Mouse (Mus musculus) heart, embryonic 12.5 days (tissue): Measurements from ENCODE around the gene Src. TPM values are rescaled to one million over a fixed set of nuclear protein-coding genes. Genes with fewer than 3 reads are reported as not detected.
"Not testable (repeated sequence)": the region's sequence is repeated elsewhere in the genome, so short reads cannot be mapped to it uniquely, and the experiment has no call there.

Experiments
- ATAC-seq: fragments of 200-750 bp; cut with Nextera tagmentation; 2 replicates; pipeline ENCODE4 v1.8.0; 2017; ENCODE audit warnings: moderate TSS enrichment, moderate library complexity; ENCODE audit not compliant: insufficient number of reproducible peaks, low FRiP score
- H3K27ac ChIP-seq: fragments of 300-500 bp; sonication (generic); 2 replicates; pipeline ENCODE4 v1.5.1; 2016; ENCODE audit warnings: mild to moderate bottlenecking, moderate library complexity; ENCODE audit not compliant: poor library complexity, severe bottlenecking
- H3K27me3 ChIP-seq: fragments of 300-500 bp; sonication (generic); replicated peaks from 2 replicates; pipeline ENCODE4 v1.6.1; 2016; ENCODE audit warnings: mild to moderate bottlenecking, moderate library complexity
- H3K36me3 ChIP-seq: fragments of 300-500 bp; sonication (generic); 2 replicates; pipeline ENCODE4 v1.6.1; 2016; ENCODE audit warnings: mild to moderate bottlenecking, moderate library complexity
- H3K4me1 ChIP-seq: fragments of 300-500 bp; sonication (generic); replicated peaks from 2 replicates; pipeline ENCODE4 v1.6.1; 2016; ENCODE audit warnings: mild to moderate bottlenecking
- H3K4me2 ChIP-seq: fragments of 300-500 bp; sonication (generic); 2 replicates; pipeline ENCODE4 v1.6.1; 2016; ENCODE audit warnings: mild to moderate bottlenecking, moderate library complexity
- H3K4me3 ChIP-seq: fragments of 300-500 bp; sonication (generic); 2 replicates; pipeline ENCODE4 v1.5.1; 2016; ENCODE audit warnings: mild to moderate bottlenecking
- H3K9ac ChIP-seq: fragments of 300-500 bp; sonication (generic); 2 replicates; pipeline ENCODE4 v1.6.1; 2016; ENCODE audit warnings: mild to moderate bottlenecking, moderate library complexity
- H3K9me3 ChIP-seq: fragments of 300-500 bp; sonication (generic); replicated peaks from 2 replicates; pipeline ENCODE4 v1.6.1; 2016; ENCODE audit warnings: mild to moderate bottlenecking, moderate library complexity
- WGBS: fragments of 180-500 bp; shearing (Covaris S2); methylation state at CpG from one replicate; pipeline ENCODE4 v1.1.7; 2016; 5-methylcytosine and 5-hydroxymethylcytosine counted together
- polyA plus RNA-seq: library from polyadenylated mRNA; unstranded; fragments of >200 nt; fragmentation: Nextera tagmentation; extraction: Ambion mirVana; gene quantifications from 2 replicates; pipeline ENCODE4 v1.2.1, GENCODE M21; 2016

Gene Src
- polyA plus RNA-seq: 10.9 and 13.4 TPM in 2 replicates

DNA sequence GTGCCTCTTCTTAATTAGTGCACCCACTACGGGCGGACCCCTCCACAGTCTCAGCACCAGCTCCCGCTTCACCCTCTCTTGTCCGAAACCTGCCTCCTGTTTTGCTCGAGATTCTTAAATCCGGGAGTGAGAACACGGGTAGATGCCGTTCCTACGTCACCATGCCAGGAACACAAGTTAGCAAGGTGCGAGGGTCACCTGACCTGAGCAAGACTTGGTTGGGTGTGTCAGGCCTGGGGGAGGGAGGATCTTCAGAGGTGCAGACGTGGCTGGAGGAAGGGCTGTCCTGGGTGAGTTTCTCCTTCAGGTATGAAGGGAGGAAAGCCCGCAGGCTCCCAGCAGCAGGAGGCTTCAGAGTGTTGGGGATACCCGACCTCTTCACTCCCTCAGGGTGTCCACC lies at the start of gene Src:
TSS of gene Src (plus strand) at position 239 of the 400 bp plus-strand sequence.
- WGBS: 24% methylated on average over 13 of the region's 13 CpGs
- no peak for ATAC-seq
- H3K4me3 ChIP-seq: no peak within 1 kb of the TSS
- no peak within 1 kb of the TSS for H3K27ac ChIP-seq
- no peak within 1 kb of the TSS for H3K9ac ChIP-seq
- H3K9me3 ChIP-seq: no peaks in the 10 kb centered on the region
- peaks cover 5% of the 10 kb centered on the region; the same call in 1 of the 2 replicates for H3K27me3 ChIP-seq
- no peaks in the 10 kb centered on the region for H3K36me3 ChIP-seq
- 0 out of 2 replicates have a peak within 1 kb of the TSS, but pooled peaks have one; percentile 21 for H3K4me2 ChIP-seq
- H3K4me1 ChIP-seq: peaks cover 29% of the 10 kb centered on the region

DNA sequence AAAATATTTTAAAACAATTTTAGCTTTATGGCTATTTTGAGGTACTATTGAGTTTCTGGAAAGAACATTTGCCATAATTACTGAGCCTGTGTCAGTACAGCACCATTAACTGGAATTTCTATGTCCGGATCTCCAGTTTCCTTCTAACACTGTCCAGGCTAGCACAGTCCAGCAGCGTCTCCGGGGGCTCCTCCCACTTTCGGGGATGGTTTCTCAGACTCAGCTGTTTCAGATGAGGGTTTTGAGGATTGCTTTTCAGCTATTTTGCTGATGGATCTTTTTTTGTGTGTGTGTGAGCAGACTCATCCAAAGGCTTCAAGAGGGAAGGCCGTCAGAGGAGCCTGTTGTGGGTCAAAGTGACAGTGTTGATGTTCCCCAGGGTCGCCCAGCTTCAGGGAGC lies 46.5 kb upstream of the Src start:
- no peaks in the 10 kb centered on the region for H3K9me3 ChIP-seq
- no peak overlapping the region for H3K27ac ChIP-seq
- H3K4me3 ChIP-seq: no peak overlapping the region
- H3K9ac ChIP-seq: no peak overlapping the region
- no peak for ATAC-seq
- H3K27me3 ChIP-seq: no peaks in the 10 kb centered on the region
- H3K4me2 ChIP-seq: no peak overlapping the region
- WGBS: 46% methylated on average over 6 of the region's 6 CpGs
- peaks cover 16% of the 10 kb centered on the region for H3K36me3 ChIP-seq
- H3K4me1 ChIP-seq: peaks cover 54% of the 10 kb centered on the region

DNA sequence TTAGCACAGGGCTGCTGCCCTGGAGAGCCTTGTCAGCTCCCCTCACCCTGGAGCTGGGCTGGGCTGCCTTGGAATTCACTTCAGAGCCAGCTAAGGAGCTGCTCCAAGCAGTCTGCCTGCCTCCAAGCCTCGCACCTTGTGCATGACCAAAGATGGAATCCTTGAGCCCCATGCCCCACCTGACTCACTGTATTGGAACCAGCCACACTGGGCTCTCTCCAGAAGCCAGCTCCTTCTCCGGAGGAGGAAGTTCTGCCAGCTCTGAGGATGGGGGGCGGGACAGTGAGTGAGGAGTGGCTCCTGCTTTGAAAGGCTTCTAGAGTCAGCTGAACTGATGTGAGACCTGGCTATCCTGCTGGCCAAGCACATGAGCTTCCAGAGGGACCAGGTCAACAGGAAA lies 44.6 kb upstream of the Src start:
- Histone ChIP-seq H3K27me3 (no peaks in the 10 kb centered on the region), H3K36me3 (peaks cover 16% of the 10 kb centered on the region), H3K4me1 (peaks cover 62% of the 10 kb centered on the region), H3K27ac (no peak overlapping the region), H3K4me3 (no peak overlapping the region), H3K9ac (no peak overlapping the region), H3K4me2 (no peak overlapping the region), H3K9me3 (no peaks in the 10 kb centered on the region)
- ATAC-seq: no peak
- 72% methylated on average over 3 of the region's 3 CpGs for WGBS

DNA sequence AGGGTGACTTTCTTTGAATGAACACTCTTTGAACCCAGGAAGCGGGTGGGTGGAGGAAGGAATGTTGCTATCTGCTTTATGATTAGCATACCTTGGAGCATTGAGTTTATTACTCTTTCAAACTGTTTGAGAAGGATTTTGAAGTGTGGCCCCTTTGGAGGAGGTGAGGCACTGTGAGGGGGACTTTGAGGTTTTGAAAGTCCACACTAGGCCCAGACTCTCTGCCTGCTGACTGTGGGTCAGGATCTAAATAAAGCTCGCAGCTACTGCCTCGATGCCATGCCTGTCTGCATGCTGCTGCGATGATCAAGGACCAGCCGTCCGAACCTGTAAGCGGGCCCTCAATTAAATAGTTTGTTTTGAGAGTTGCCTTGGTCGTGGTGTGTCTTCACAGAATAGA lies 43.2 kb upstream of the Src start:
- H3K4me3 ChIP-seq: no peak overlapping the region
- no peak overlapping the region for H3K9ac ChIP-seq
- H3K36me3 ChIP-seq: peaks cover 24% of the 10 kb centered on the region
- peak overlapping the region; percentile 9; the same call in 1 of the 2 replicates for H3K27ac ChIP-seq
- H3K27me3 ChIP-seq: no peaks in the 10 kb centered on the region
- peak overlapping the region; percentile 11; the same call in 1 of the 2 replicates for H3K4me2 ChIP-seq
- H3K9me3 ChIP-seq: no peaks in the 10 kb centered on the region
- 45% methylated on average over 8 of the region's 8 CpGs for WGBS
- H3K4me1 ChIP-seq: peaks cover 58% of the 10 kb centered on the region
- ATAC-seq: no peak; the same call in 1 of the 2 replicates

DNA sequence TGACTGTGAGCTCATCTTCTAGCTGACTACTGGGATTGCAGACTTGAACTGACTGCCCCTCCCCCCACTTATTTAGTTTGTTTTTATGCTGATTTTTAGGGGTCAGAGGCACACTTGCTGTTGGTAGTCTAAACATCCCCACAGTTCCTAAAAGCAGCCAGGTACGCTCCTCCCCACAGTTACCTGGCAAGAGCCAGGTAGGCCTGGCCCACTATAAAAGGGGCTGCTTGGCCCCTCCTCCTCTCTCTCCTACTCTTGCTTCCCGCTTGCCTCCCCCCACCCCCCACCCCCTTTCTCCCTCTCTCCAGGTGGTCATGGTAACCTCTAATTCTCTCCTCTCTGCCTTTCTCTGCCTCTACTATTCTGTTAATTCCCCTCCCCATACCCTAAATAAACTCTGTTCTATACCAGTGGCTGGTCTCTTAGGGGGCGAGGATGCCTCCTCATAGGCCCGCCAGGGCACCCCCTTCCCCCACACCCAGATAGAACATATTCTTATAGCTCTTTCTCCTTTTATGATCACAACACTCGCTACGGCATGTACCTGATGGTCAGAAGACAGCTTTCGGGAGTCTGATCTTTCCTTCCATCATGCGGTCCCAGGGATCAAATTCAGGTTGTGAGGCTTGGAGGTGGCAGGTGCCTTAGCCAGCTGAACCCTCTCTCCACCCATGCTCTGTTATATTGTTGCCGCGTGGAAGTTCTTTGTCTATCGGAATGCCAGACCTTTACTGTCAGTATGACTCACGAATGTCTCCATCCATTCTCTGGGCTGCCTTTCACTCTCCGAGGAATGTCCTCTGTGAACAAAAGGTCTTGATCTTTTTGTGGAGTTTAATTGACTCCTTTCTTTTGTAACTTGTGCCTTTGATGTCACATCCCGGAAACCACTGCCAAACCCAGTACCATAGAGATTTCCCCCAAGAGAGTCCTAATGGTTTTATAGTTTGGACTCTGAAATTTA lies 42.2 kb upstream of the Src start:
- Histone ChIP-seq H3K4me3 (no peak overlapping the region), H3K36me3 (peaks cover 24% of the 10 kb centered on the region), H3K27ac (no peak overlapping the region), H3K4me1 (peaks cover 58% of the 10 kb centered on the region), H3K4me2 (peak overlapping the region; percentile 5; the same call in 1 of the 2 replicates), H3K9me3 (no peaks in the 10 kb centered on the region), H3K27me3 (no peaks in the 10 kb centered on the region), H3K9ac (peak overlapping the region; percentile 5; the same call in 1 of the 2 replicates)
- 45% methylated on average over 14 of the region's 14 CpGs for WGBS
- no peak for ATAC-seq

DNA sequence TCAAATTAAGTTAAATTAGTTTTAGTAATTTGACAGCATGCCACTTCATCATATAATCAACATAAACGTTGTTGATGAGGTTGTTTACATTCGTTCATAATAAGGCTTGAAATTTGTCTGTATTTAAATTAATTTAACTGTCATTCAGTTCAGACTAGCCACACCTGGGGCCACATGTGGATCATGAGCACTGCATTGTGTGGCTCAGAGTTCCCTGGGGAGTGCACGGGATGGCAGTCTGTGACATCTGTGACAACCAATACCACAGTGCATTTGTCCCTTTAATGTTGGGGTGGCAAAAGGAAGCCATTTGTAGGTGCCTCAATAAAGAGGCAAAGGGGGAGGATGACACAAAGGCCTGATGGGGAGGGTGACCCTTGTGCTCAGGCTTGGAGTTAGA lies 41.2 kb upstream of the Src start:
- Histone ChIP-seq H3K9ac (no peak overlapping the region), H3K4me2 (no peak overlapping the region), H3K9me3 (no peaks in the 10 kb centered on the region), H3K4me3 (no peak overlapping the region), H3K27ac (no peak overlapping the region), H3K4me1 (peaks cover 52% of the 10 kb centered on the region), H3K27me3 (no peaks in the 10 kb centered on the region), H3K36me3 (peaks cover 27% of the 10 kb centered on the region)
- 64% methylated on average over 3 of the region's 3 CpGs for WGBS
- ATAC-seq: no peak

DNA sequence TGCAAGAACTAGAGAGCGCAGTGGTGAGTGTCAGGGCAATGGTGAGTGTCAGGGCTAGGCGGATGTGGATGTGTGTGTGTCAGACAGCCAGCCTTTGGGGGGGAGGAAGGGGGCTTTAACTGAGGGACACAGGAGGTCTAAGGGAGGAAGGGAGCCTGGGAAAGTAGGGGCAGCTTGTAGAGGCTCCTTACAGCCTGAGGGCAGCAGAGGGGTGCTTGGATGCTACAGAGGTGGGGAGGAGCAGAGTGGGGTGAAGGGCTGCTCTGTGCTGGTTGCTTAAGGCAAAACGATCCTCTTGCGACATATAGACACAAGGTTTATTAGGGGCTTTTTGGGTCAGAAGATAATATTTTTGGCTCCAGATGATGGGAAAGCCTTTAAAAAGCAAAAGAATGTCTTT lies 33.4 kb upstream of the Src start:
- Histone ChIP-seq H3K4me2 (no peak overlapping the region), H3K27ac (no peak overlapping the region), H3K27me3 (no peaks in the 10 kb centered on the region), H3K9me3 (no peaks in the 10 kb centered on the region), H3K4me1 (peaks cover 10% of the 10 kb centered on the region), H3K9ac (no peak overlapping the region), H3K4me3 (no peak overlapping the region), H3K36me3 (peaks cover 38% of the 10 kb centered on the region)
- WGBS: 85% methylated on average over 4 of the region's 4 CpGs
- no peak for ATAC-seq

DNA sequence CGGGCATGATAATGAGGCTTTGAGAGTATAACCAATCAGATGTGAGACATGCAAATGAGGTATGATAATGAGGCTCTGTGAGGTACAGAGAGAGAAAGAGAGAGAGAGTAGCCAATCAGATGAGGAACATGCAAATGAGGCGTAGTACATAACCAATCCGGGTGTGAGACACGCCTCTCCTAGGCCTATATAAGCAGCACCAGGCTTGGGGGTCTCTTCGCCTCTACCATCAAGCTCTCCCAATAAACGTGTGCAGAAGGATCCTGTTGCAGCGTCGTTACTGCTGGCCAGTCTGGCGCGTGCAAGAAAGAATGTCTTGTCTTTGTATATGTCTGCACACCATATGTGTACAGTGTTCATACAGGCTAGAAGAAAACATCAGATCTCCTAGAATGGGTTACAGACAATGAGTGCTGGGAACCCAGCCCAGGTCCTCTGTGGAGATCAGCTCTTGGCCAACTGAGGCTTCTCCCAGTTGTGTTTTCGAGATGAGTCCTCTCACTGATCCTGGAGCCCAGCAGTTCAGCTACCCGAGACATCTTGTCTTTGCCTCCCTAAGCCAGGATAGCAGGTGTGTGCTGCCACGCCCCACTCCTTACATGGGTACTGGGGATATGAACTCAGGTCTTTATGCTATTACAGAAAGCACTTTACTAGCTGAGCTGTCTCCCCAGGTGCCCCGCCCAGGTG lies 29.2 kb upstream of the Src start:
- Histone ChIP-seq H3K4me1 (peaks cover 14% of the 10 kb centered on the region), H3K36me3 (peaks cover 29% of the 10 kb centered on the region)
- WGBS: 95% methylated on average over 14 of the region's 14 CpGs
- not testable (repeated sequence) for H3K27me3 ChIP-seq, H3K9me3 ChIP-seq, ATAC-seq, H3K27ac ChIP-seq, H3K9ac ChIP-seq, H3K4me3 ChIP-seq, H3K4me2 ChIP-seq

DNA sequence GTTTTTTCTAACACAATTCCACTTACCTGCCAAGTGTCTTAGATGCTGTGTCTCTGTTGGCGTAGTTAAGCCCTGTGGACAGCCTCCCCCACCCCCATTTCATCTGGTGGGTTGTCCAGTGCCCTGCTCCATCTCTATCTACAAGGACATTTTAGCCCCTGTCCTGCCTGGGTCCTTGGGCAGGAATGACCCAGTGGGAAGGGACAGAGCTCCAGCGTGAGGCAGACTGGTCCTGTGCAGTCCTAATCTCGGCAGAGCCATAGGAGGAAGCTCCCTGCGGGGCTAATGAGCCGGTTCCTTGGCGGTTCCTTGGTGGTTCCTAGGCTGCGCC lies 28.7 kb upstream of the Src start:
- ATAC-seq: no peak
- Histone ChIP-seq H3K4me2 (no peak overlapping the region), H3K27me3 (no peaks in the 10 kb centered on the region), H3K36me3 (peaks cover 26% of the 10 kb centered on the region; the same call in 1 of the 2 replicates), H3K4me1 (peaks cover 14% of the 10 kb centered on the region), H3K9me3 (no peaks in the 10 kb centered on the region), H3K4me3 (no peak overlapping the region), H3K9ac (no peak overlapping the region), H3K27ac (no peak overlapping the region)
- 79% methylated on average over 7 of the region's 7 CpGs for WGBS

DNA sequence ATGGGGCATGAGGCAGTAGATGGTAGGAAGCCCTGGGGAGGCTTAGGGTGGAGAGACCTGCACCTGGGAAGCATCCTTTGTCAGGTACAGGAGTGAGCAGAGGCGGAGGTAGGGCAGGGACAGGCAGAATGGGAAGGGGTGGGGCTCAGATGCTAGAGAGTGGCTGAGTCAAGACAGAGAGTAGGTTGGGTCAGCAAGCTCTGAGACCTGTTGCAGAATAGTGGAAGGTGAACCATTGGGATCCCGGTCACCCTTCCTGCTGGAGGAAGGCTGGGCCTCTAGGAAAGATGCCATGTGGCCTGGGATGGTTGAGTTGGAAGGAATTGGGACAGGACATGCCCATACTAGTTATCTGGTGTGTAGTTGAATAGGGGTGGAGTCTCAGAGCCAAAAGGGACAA lies 25.9 kb upstream of the Src start:
- Histone ChIP-seq H3K9me3 (no peaks in the 10 kb centered on the region), H3K4me2 (no peak overlapping the region), H3K9ac (no peak overlapping the region), H3K4me1 (peaks cover 18% of the 10 kb centered on the region), H3K27me3 (no peaks in the 10 kb centered on the region), H3K4me3 (no peak overlapping the region), H3K36me3 (peaks cover 41% of the 10 kb centered on the region), H3K27ac (no peak overlapping the region)
- 93% methylated on average over 2 of the region's 2 CpGs for WGBS
- no peak for ATAC-seq

DNA sequence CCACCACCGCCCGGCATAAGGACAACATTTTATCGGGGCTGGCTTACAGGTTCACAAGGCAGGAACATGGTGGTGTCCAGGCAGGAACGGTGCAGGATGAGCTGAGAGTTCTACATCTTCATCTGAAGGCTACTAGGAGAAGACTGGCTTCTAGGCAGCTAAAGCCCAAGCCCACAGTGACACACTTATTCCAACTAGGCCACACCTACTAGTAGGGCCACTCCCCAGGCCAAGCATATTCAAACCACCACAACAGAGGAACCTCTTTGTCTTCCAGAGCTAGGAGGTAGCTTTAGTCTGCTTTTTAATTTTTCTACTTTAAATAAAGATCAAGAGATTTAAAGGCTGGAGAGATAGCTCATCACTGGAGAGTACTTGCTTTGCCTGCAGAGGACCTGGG lies 24.7 kb upstream of the Src start:
- WGBS: 93% methylated on average over 4 of the region's 4 CpGs

More for the DNA sequence above, 24.7 kb upstream of the Src start:
- peaks cover 52% of the 10 kb centered on the region for H3K36me3 ChIP-seq
- H3K4me1 ChIP-seq: peaks cover 18% of the 10 kb centered on the region
- no peak overlapping the region for H3K4me3 ChIP-seq
- no peak overlapping the region for H3K4me2 ChIP-seq
- no peak overlapping the region for H3K27ac ChIP-seq
- H3K27me3 ChIP-seq: no peaks in the 10 kb centered on the region
- H3K9ac ChIP-seq: no peak overlapping the region
- ATAC-seq: no peak
- peaks cover 2% of the 10 kb centered on the region; the same call in 1 of the 2 replicates for H3K9me3 ChIP-seq
